Mouse (Mus musculus) forebrain, embryonic 15.5 days (tissue): ENCODE measurements around the gene Mrgprd. TPM values are rescaled to one million over a fixed set of nuclear protein-coding genes. Genes with fewer than 3 reads are reported as not detected.

Source experiments
- ATAC-seq: fragments of 200-750 bp; cut with Nextera tagmentation; replicated peaks from 2 replicates; pipeline ENCODE4 v1.8.0; 2017; ENCODE audit warnings: mild to moderate bottlenecking, moderate TSS enrichment, moderate library complexity
- H3K27ac ChIP-seq: fragments of 300-500 bp; sonication (generic); replicated peaks from 2 replicates; pipeline ENCODE4 v1.5.1; 2015; ENCODE audit warnings: mild to moderate bottlenecking, inconsistent platforms
- H3K27me3 ChIP-seq: fragments of 300-500 bp; sonication (generic); 2 replicates; pipeline ENCODE4 v1.6.1; 2015; ENCODE audit warnings: inconsistent platforms
- H3K36me3 ChIP-seq: fragments of 300-500 bp; sonication (generic); 2 replicates; pipeline ENCODE4 v1.6.1; 2015; ENCODE audit warnings: mild to moderate bottlenecking, inconsistent platforms
- H3K4me1 ChIP-seq: fragments of 300-500 bp; sonication (generic); 2 replicates; pipeline ENCODE4 v1.6.1; 2015; ENCODE audit warnings: inconsistent platforms
- H3K4me2 ChIP-seq: fragments of 300-500 bp; sonication (generic); replicated peaks from 2 replicates; pipeline ENCODE4 v1.6.1; 2015; ENCODE audit warnings: mild to moderate bottlenecking, inconsistent platforms
- H3K4me3 ChIP-seq: fragments of 300-500 bp; sonication (generic); 2 replicates; pipeline ENCODE4 v1.5.1; 2015; ENCODE audit warnings: mild to moderate bottlenecking, inconsistent platforms
- H3K9ac ChIP-seq: fragments of 300-500 bp; sonication (generic); replicated peaks from 2 replicates; pipeline ENCODE4 v1.6.1; 2015; ENCODE audit warnings: mild to moderate bottlenecking, inconsistent platforms
- H3K9me3 ChIP-seq: fragments of 300-500 bp; sonication (generic); 2 replicates; pipeline ENCODE4 v1.6.1; 2016; ENCODE audit warnings: inconsistent platforms
- WGBS: fragments of 180-500 bp; shearing (Covaris S2); methylation state at CpG from one replicate; pipeline ENCODE4 v1.1.7; 2015; ENCODE audit warnings: mixed read lengths; 5-methylcytosine and 5-hydroxymethylcytosine counted together
- polyA plus RNA-seq: library from polyadenylated mRNA; unstranded; fragments of >200 nt; fragmentation: Nextera tagmentation; extraction: Ambion mirVana; gene quantifications from 2 replicates; pipeline ENCODE4 v1.2.1, GENCODE M21; 2015

Mrgprd gene
- polyA plus RNA-seq, 1 experiment from 2014 or later, result not detected

- Histone ChIP-seq H3K27me3 (no peaks in the 10 kb centered on the region), H3K4me3 (no peak overlapping the region), H3K9me3 (no peaks in the 10 kb centered on the region), H3K4me2 (no peak overlapping the region), H3K9ac (no peak overlapping the region), H3K4me1 (no peaks in the 10 kb centered on the region), H3K36me3 (no peaks in the 10 kb centered on the region), H3K27ac (no peak overlapping the region)
- 100% methylated on average over 2 of the region's 2 CpGs for WGBS
- ATAC-seq, result no peak
Measured at GRCm38 (mm10) chr7:145291847-145292246, 22.8 kb upstream of the Mrgprd start.

DNA sequence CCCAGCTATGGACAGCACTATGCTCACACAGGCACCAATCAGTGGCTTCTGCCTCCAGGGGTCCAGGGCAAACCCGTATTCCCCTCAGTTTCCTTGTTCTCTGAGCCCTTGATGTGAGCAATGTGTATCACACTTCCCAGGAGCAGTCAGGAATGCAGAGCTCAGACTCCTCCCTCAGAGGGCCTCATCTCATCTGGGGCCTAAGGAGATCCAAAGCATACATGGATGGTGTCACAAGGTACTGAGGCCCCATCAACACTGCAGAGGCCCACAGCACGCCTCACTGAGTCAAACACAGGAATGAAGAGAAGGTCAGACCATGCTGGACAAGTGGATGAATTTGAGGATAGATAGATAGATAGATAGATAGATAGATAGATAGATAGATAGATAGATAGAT lies 21.9 kb upstream of the Mrgprd start:
- no peak overlapping the region for H3K4me3 ChIP-seq
- H3K4me1 ChIP-seq, result no peaks in the 10 kb centered on the region
- H3K9ac ChIP-seq, result no peak overlapping the region
- 82% methylated on average over 2 of the region's 2 CpGs for WGBS
- H3K4me2 ChIP-seq, result no peak overlapping the region
- H3K27ac ChIP-seq, result no peak overlapping the region
- no peaks in the 10 kb centered on the region for H3K27me3 ChIP-seq
- H3K9me3 ChIP-seq, result no peaks in the 10 kb centered on the region
- no peak for ATAC-seq
- H3K36me3 ChIP-seq, result no peaks in the 10 kb centered on the region

GRCm38 (mm10) chr7:145293859-145294258 lies 20.8 kb upstream of the Mrgprd start:
- no peaks in the 10 kb centered on the region for H3K27me3 ChIP-seq
- WGBS, result 33% methylated on average over 6 of the region's 6 CpGs
- H3K27ac ChIP-seq, result no peak overlapping the region
- no peaks in the 10 kb centered on the region for H3K9me3 ChIP-seq
- H3K9ac ChIP-seq, result no peak overlapping the region
- H3K36me3 ChIP-seq, result no peaks in the 10 kb centered on the region
- H3K4me2 ChIP-seq, result no peak overlapping the region
- no peak overlapping the region for H3K4me3 ChIP-seq
- no peaks in the 10 kb centered on the region for H3K4me1 ChIP-seq
- ATAC-seq, result no peak

DNA sequence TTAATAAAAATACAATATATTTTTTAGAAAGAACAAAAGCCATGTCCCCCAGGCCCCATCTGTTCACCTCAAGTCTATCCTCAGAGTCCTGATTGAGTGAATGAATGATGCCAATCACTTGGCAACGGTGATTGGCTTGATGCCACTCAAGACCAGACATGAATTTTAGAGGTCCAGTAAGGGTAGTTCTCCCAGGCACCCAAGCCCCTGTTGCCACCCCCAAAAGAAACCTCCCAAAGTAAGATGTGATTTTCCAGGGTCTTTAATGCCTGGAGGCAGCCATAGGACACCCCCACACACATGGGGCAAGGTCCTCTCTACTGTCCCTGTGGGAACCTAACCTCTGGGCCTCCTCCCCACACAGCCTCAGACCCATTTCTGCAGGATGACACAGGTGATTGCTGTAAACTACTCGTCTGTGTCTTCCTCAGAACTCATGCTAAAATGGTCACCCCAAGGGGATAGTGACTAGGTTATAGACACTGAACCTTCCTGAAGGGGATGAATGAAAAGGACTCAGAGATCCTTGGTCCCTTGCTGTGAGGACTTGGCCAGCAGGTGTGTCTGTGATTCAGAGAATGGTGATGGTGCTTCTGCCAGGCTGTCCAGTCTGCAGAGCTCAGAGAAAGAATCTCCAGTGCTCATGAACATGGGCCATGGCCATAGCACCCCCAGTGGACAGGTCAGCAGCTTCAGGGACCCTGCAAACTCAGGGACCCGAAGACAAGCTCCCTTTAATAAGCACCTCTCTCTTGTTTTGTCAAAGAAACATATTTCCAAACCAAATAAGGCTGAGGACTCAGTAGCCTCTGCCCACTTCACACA lies 15.8 kb upstream of the Mrgprd start:
- Histone ChIP-seq H3K27ac (no peak overlapping the region), H3K4me2 (no peak overlapping the region), H3K4me1 (peaks cover 7% of the 10 kb centered on the region), H3K27me3 (no peaks in the 10 kb centered on the region), H3K9me3 (no peaks in the 10 kb centered on the region), H3K36me3 (no peaks in the 10 kb centered on the region), H3K9ac (no peak overlapping the region), H3K4me3 (no peak overlapping the region)
- WGBS, result 74% methylated on average over 3 of the region's 3 CpGs
- no peak for ATAC-seq

- ATAC-seq, result no peak
- H3K4me3 ChIP-seq, result no peak overlapping the region
- H3K27me3 ChIP-seq, result no peaks in the 10 kb centered on the region
- H3K9ac ChIP-seq, result no peak overlapping the region
- H3K36me3 ChIP-seq, result no peaks in the 10 kb centered on the region
- no peak overlapping the region for H3K27ac ChIP-seq
- peaks cover 7% of the 10 kb centered on the region for H3K4me1 ChIP-seq
- no peaks in the 10 kb centered on the region for H3K9me3 ChIP-seq
- 81% methylated on average over 7 of the region's 7 CpGs for WGBS
- H3K4me2 ChIP-seq, result no peak overlapping the region
Measured at GRCm38 (mm10) chr7:145299562-145300320, 14.9 kb upstream of the Mrgprd start.

DNA sequence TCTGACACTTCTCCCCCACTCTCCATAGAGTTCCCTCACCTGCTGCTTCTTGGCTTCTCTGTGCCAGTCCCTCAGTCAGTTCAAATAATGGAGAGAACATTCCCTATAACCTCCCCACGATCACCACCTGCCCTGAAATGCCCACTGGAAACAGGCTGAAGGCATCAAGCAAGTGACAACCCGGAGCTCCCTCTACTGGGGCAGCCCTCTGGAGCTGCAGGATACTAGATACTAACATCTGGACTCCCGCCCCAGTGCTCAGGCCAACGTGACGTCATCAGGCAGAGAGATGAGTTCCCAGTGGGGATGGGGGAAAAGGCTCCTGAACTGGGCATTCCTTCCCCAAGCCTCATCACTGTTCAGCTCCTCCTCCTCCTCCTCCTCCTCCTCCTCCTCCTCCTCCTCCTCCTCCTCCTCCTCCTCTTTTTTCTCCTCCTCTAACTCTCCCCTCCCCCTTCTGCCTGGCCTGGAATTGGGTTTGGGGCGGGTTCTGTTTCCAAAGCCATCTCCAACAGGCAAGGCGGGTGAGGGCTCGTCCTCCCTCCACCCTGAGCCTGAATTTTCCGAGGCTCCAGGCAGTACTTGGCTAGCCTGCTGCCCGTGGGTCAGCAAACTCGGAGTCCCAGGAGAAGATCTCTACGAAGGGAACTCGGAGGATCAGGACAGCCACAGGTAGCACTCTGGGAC lies 14.2 kb upstream of the Mrgprd start, which contains the start of gene Mrgprf:
TSS of gene Mrgprf (plus strand) at position 508 of the 687 bp plus-strand sequence.
- Histone ChIP-seq H3K4me3 (no peak within 1 kb of the TSS), H3K9me3 (no peaks in the 10 kb centered on the region), H3K4me1 (peaks cover 7% of the 10 kb centered on the region), H3K36me3 (no peaks in the 10 kb centered on the region), H3K27ac (no peak within 1 kb of the TSS), H3K4me2 (no peak within 1 kb of the TSS), H3K27me3 (no peaks in the 10 kb centered on the region), H3K9ac (no peak within 1 kb of the TSS)
- no peak for ATAC-seq
- 43% methylated on average over 12 of the region's 13 CpGs for WGBS

- no peaks in the 10 kb centered on the region for H3K27me3 ChIP-seq
- H3K27ac ChIP-seq, result no peak overlapping the region
- no peaks in the 10 kb centered on the region for H3K36me3 ChIP-seq
- H3K9ac ChIP-seq, result no peak overlapping the region
- H3K4me3 ChIP-seq, result no peak overlapping the region
- no peaks in the 10 kb centered on the region for H3K9me3 ChIP-seq
- no peak overlapping the region for H3K4me2 ChIP-seq
- no peak for ATAC-seq
- H3K4me1 ChIP-seq, result peaks cover 7% of the 10 kb centered on the region
Measured at GRCm38 (mm10) chr7:145301008-145301340, 13.7 kb upstream of the Mrgprd start.

- Histone ChIP-seq H3K4me3 (no peak overlapping the region), H3K9ac (no peak overlapping the region), H3K4me1 (peaks cover 7% of the 10 kb centered on the region), H3K27ac (no peak overlapping the region), H3K4me2 (no peak overlapping the region), H3K27me3 (no peaks in the 10 kb centered on the region), H3K9me3 (no peaks in the 10 kb centered on the region), H3K36me3 (no peaks in the 10 kb centered on the region)
- no peak for ATAC-seq
- 94% methylated on average over 6 of the region's 6 CpGs for WGBS
Measured at GRCm38 (mm10) chr7:145301341-145302005, 13.2 kb upstream of the Mrgprd start.

DNA sequence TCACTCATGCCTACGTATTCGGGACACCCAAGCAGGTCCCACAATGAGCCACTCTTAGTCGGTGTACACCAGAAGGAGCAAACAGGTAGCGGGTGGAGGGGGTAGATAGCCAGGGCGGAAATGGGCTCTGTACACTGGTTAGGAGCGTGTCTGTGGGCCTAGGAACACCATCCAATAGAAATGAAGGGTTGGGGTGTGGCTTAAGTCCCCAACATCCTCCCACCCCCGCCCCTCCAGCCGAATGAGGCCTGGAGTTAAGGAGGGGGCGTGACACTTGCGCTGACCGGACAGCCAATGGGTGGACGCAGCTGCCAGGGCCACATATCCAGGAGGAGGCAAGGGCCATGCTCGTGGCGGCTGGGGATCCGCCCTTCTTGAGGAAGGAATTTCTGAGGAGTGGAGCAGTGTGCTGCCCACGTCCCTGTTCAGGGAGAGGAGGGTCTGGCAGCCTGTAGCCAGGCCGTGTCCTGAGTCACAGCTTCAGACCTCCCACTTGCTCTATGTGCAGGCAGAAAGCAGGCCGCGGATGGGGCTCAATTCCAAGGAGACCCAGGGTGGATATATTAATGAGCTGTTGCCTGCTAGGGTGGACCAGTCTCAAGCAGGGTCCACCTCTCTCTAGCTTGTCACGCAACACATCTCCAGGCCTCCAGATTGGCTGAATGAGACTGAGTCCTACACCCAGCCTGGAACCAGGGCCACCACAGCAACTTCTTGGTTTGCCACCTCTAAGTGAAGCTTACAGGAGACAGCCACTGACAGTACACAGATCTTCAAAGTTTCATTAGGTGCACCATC lies 11.9 kb upstream of the Mrgprd start:
- H3K4me2 ChIP-seq, result peak overlapping the region; percentile 43
- 8% methylated on average over 20 of the region's 20 CpGs for WGBS
- no peak overlapping the region for H3K27ac ChIP-seq
- H3K4me1 ChIP-seq, result peaks cover 7% of the 10 kb centered on the region
- no peaks in the 10 kb centered on the region for H3K9me3 ChIP-seq
- H3K4me3 ChIP-seq, result peak overlapping the region; percentile 21
- no peaks in the 10 kb centered on the region for H3K36me3 ChIP-seq
- H3K9ac ChIP-seq, result 0 out of 2 replicates have a peak overlapping the region, but pooled peaks have one; percentile 13
- H3K27me3 ChIP-seq, result no peaks in the 10 kb centered on the region
- ATAC-seq, result peak; percentile 82

- Histone ChIP-seq H3K36me3 (no peaks in the 10 kb centered on the region), H3K4me3 (no peak overlapping the region), H3K9ac (no peak overlapping the region), H3K4me1 (peaks cover 7% of the 10 kb centered on the region), H3K27me3 (no peaks in the 10 kb centered on the region), H3K9me3 (no peaks in the 10 kb centered on the region), H3K27ac (no peak overlapping the region), H3K4me2 (no peak overlapping the region)
- WGBS, result 85% methylated on average over 2 of the region's 2 CpGs
- no peak for ATAC-seq
Measured at GRCm38 (mm10) chr7:145304153-145304552, 10.5 kb upstream of the Mrgprd start.

GRCm38 (mm10) chr7:145307636-145308035 lies 7.0 kb upstream of the Mrgprd start:
- H3K27ac ChIP-seq, result no peak overlapping the region
- ATAC-seq, result no peak
- H3K4me1 ChIP-seq, result peaks cover 3% of the 10 kb centered on the region
- no peak overlapping the region for H3K4me3 ChIP-seq
- no peaks in the 10 kb centered on the region for H3K9me3 ChIP-seq
- no peaks in the 10 kb centered on the region for H3K36me3 ChIP-seq
- H3K27me3 ChIP-seq, result no peaks in the 10 kb centered on the region
- 87% methylated on average over 10 of the region's 10 CpGs for WGBS
- no peak overlapping the region for H3K9ac ChIP-seq
- no peak overlapping the region for H3K4me2 ChIP-seq
